Mouse (Mus musculus) heart, embryonic 12.5 days (tissue): ENCODE measurements around the gene Klhl26. TPM values are rescaled to one million over a fixed set of nuclear protein-coding genes. Genes with fewer than 3 reads are reported as not detected.

Source experiments
- ATAC-seq: fragments of 200-750 bp; cut with Nextera tagmentation; 2 replicates; pipeline ENCODE4 v1.8.0; 2017; ENCODE audit warnings: moderate TSS enrichment, moderate library complexity; ENCODE audit not compliant: insufficient number of reproducible peaks, low FRiP score
- H3K27ac ChIP-seq: fragments of 300-500 bp; sonication (generic); 2 replicates; pipeline ENCODE4 v1.5.1; 2016; ENCODE audit warnings: mild to moderate bottlenecking, moderate library complexity; ENCODE audit not compliant: poor library complexity, severe bottlenecking
- H3K27me3 ChIP-seq: fragments of 300-500 bp; sonication (generic); replicated peaks from 2 replicates; pipeline ENCODE4 v1.6.1; 2016; ENCODE audit warnings: mild to moderate bottlenecking, moderate library complexity
- H3K36me3 ChIP-seq: fragments of 300-500 bp; sonication (generic); 2 replicates; pipeline ENCODE4 v1.6.1; 2016; ENCODE audit warnings: mild to moderate bottlenecking, moderate library complexity
- H3K4me1 ChIP-seq: fragments of 300-500 bp; sonication (generic); replicated peaks from 2 replicates; pipeline ENCODE4 v1.6.1; 2016; ENCODE audit warnings: mild to moderate bottlenecking
- H3K4me2 ChIP-seq: fragments of 300-500 bp; sonication (generic); 2 replicates; pipeline ENCODE4 v1.6.1; 2016; ENCODE audit warnings: mild to moderate bottlenecking, moderate library complexity
- H3K4me3 ChIP-seq: fragments of 300-500 bp; sonication (generic); 2 replicates; pipeline ENCODE4 v1.5.1; 2016; ENCODE audit warnings: mild to moderate bottlenecking
- H3K9ac ChIP-seq: fragments of 300-500 bp; sonication (generic); 2 replicates; pipeline ENCODE4 v1.6.1; 2016; ENCODE audit warnings: mild to moderate bottlenecking, moderate library complexity
- H3K9me3 ChIP-seq: fragments of 300-500 bp; sonication (generic); replicated peaks from 2 replicates; pipeline ENCODE4 v1.6.1; 2016; ENCODE audit warnings: mild to moderate bottlenecking, moderate library complexity
- WGBS: fragments of 180-500 bp; shearing (Covaris S2); methylation state at CpG from one replicate; pipeline ENCODE4 v1.1.7; 2016; 5-methylcytosine and 5-hydroxymethylcytosine counted together
- polyA plus RNA-seq: library from polyadenylated mRNA; unstranded; fragments of >200 nt; fragmentation: Nextera tagmentation; extraction: Ambion mirVana; gene quantifications from 2 replicates; pipeline ENCODE4 v1.2.1, GENCODE M21; 2016

Gene Klhl26
- polyA plus RNA-seq, 1 experiment from 2014 or later, result 12.6 TPM

GRCm38 (mm10) chr8:70406427-70407069 lies 70.2 kb downstream of the Klhl26 start:
- H3K9ac ChIP-seq, result peak overlapping the region; percentile 18; the same call in 1 of the 2 replicates
- peaks cover 6% of the 10 kb centered on the region; the same call in 1 of the 2 replicates for H3K36me3 ChIP-seq
- H3K4me1 ChIP-seq, result peaks cover 49% of the 10 kb centered on the region
- no peaks in the 10 kb centered on the region for H3K27me3 ChIP-seq
- H3K4me2 ChIP-seq, result 0 out of 2 replicates have a peak overlapping the region, but pooled peaks have one; percentile 1
- no peak overlapping the region for H3K4me3 ChIP-seq
- no peak overlapping the region for H3K27ac ChIP-seq
- no peaks in the 10 kb centered on the region for H3K9me3 ChIP-seq
- 0 out of 2 replicates have a peak, but pooled peaks have one; percentile 19 for ATAC-seq
- 74% methylated on average over 11 of the region's 11 CpGs for WGBS

DNA sequence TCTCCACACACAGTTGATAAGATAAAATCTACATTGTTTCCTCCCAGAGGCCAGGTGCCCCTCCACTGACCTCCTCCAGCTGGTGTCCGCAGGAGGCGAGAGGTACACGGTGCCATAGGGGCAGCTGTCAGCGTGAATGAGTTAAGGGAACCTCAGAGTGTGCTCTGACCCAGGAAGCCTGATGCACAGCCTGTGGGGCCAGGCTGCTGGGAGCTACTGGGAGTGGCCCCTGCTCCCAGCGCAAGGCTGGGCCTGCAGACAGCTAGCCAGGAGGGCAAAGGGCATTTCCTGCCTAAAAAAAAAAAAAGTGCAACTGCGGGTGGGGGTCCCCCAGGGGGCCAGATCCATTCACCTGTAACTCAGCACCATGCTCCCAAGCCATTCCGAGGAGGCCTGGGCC lies 71.6 kb downstream of the Klhl26 start:
- 53% methylated on average over 7 of the region's 7 CpGs for WGBS

DNA sequence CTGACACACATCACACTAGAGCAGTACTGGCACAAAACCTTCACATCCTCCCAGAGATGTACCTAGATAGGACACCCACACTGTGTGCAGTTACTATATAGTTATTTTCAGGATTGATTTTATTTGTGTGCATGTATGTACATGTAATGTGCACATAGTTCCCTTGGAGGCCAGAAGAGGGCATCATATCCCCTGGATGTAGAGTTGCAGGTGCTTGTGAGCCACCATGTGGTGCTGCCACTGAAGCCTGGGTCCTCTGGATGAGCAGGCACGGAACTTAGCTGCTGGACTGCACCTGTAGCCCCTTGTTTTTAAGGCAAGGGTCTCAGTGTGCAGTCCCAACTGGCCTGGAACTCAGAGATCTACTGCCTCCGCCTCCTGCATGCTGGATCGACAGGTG lies 72.6 kb downstream of the Klhl26 start:
- H3K9ac ChIP-seq, result no peak overlapping the region
- H3K27me3 ChIP-seq, result no peaks in the 10 kb centered on the region
- peaks cover 16% of the 10 kb centered on the region for H3K36me3 ChIP-seq
- H3K4me1 ChIP-seq, result peaks cover 43% of the 10 kb centered on the region
- no peak overlapping the region for H3K27ac ChIP-seq
- ATAC-seq, result no peak
- H3K4me2 ChIP-seq, result no peak overlapping the region
- no peaks in the 10 kb centered on the region for H3K9me3 ChIP-seq
- WGBS, result 85% methylated on average over 3 of the region's 3 CpGs
- no peak overlapping the region for H3K4me3 ChIP-seq

More for the DNA sequence above, 71.6 kb downstream of the Klhl26 start:
- no peak for ATAC-seq
- H3K4me2 ChIP-seq, result no peak overlapping the region
- H3K4me1 ChIP-seq, result peaks cover 49% of the 10 kb centered on the region
- no peaks in the 10 kb centered on the region for H3K27me3 ChIP-seq
- H3K27ac ChIP-seq, result no peak overlapping the region
- H3K9ac ChIP-seq, result no peak overlapping the region
- no peaks in the 10 kb centered on the region for H3K9me3 ChIP-seq
- H3K36me3 ChIP-seq, result peaks cover 10% of the 10 kb centered on the region
- no peak overlapping the region for H3K4me3 ChIP-seq

Other genes starting within 250 kb of the Klhl26 start
- 33.8 and 36.0 TPM in 2 replicates for gene Sugp2, start 242.7 kb downstream of the Klhl26 start, polyA plus RNA-seq
- gene Armc6, start 242.5 kb downstream of the Klhl26 start, polyA plus RNA-seq, result 22.6 and 23.4 TPM in 2 replicates
- 46.0 and 48.4 TPM in 2 replicates for gene Homer3, start 194.1 kb downstream of the Klhl26 start, polyA plus RNA-seq
- gene Ddx49, start 174.5 kb downstream of the Klhl26 start, polyA plus RNA-seq, result 32.8 and 34.3 TPM in 2 replicates
- 251 and 272 TPM in 2 replicates for gene Cope, start 174.4 kb downstream of the Klhl26 start, polyA plus RNA-seq
- gene Cers1, start 161.2 kb downstream of the Klhl26 start, polyA plus RNA-seq, result 2.1 and 2.5 TPM in 2 replicates
- gene Gdf1, start 147.2 kb downstream of the Klhl26 start, polyA plus RNA-seq, result 2.1 TPM in 2 replicates
- gene Upf1, start 123.7 kb downstream of the Klhl26 start, polyA plus RNA-seq, result 24.5 and 25.5 TPM in 2 replicates
- gene Comp, start 103.4 kb downstream of the Klhl26 start, polyA plus RNA-seq, result 2.7 and 3.6 TPM in 2 replicates
- 14.9 and 15.0 TPM in 2 replicates for gene Crtc1, start 37.4 kb downstream of the Klhl26 start, polyA plus RNA-seq
- 0.22 and 0.33 TPM in 2 replicates for gene Tmem59l, start 10.4 kb upstream of the Klhl26 start, polyA plus RNA-seq
- gene Crlf1, start 16.2 kb upstream of the Klhl26 start, polyA plus RNA-seq, result 1.00 and 1.8 TPM in 2 replicates
- gene Rex1bd, start 29.8 kb upstream of the Klhl26 start, polyA plus RNA-seq, result 115 TPM in 2 replicates
- gene Uba52, start 33.8 kb upstream of the Klhl26 start, polyA plus RNA-seq, result 779 and 792 TPM in 2 replicates
- 227 and 231 TPM in 2 replicates for gene Fkbp8, start 50.8 kb upstream of the Klhl26 start, polyA plus RNA-seq
- gene Kxd1, start 51.0 kb upstream of the Klhl26 start, polyA plus RNA-seq, result 64.2 and 65.7 TPM in 2 replicates
- 13.5 and 14.7 TPM in 2 replicates for gene Ell, start 62.5 kb upstream of the Klhl26 start, polyA plus RNA-seq
- gene Isyna1, start 117.4 kb upstream of the Klhl26 start, polyA plus RNA-seq, result 138 and 142 TPM in 2 replicates
- gene Ssbp4, start 131.9 kb upstream of the Klhl26 start, polyA plus RNA-seq, result 76.0 and 78.6 TPM in 2 replicates
- 0.65 and 0.71 TPM in 2 replicates for gene Lrrc25, start 139.2 kb upstream of the Klhl26 start, polyA plus RNA-seq
- gene Gdf15, start 155.5 kb upstream of the Klhl26 start, polyA plus RNA-seq, result 1.0 and 1.1 TPM in 2 replicates
- gene Pgpep1, start 183.4 kb upstream of the Klhl26 start, polyA plus RNA-seq, result 32.1 and 35.6 TPM in 2 replicates
- 289 and 301 TPM in 2 replicates for gene Lsm4, start 196.3 kb upstream of the Klhl26 start, polyA plus RNA-seq
- gene Jund, start 222.0 kb upstream of the Klhl26 start, polyA plus RNA-seq, result 183 and 206 TPM in 2 replicates
- 0.04 and 0.06 TPM in 2 replicates for gene Iqcn, start 226.5 kb upstream of the Klhl26 start, polyA plus RNA-seq
- not detected in 2 replicates for gene Gm3336, start 241.6 kb upstream of the Klhl26 start, polyA plus RNA-seq
- gene Pde4c, start 246.8 kb upstream of the Klhl26 start, polyA plus RNA-seq, result 0.05 and 0.09 TPM in 2 replicates